Mouse (Mus musculus): Measurements from ENCODE around the gene Adgrb3. TPM values are rescaled to one million over a fixed set of nuclear protein-coding genes. Genes with fewer than 3 reads are reported as not detected.

The Adgrb3 gene
- polyA plus RNA-seq, 1 experiment from 2014 or later = 2.4 TPM

DNA sequence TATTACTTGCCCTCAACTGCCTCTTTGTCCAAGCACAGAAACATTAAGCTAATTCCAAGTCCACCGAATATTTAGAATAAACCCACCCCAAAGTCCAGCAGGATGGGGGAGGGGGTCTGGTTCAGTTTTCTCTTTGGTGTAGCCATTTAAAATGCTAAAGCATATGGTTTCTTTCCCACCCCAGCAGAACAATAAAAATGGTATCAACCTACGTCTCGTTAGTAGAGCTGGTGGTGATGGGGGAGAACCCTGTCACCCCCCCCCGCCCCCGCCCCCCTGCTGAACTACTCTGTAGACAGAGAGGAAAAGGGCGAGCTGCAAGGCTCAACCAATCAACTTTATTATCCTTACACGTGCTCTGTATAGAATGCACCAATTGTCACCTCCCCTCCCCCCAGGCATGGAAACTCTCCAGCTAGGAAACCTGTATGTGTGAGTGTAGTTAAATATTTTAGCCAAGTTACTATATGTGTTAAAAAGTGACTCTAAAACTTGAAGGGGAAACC is 600.2 kb downstream of the Adgrb3 start:
- WGBS = 38% methylated on average over 7 of the region's 7 CpGs
- Histone ChIP-seq H3K9me3 (replicated peaks) (no peaks in the 10 kb centered on the region), H3K27me3 (no peaks in the 10 kb centered on the region), H3K4me2 (replicated peaks) (no peak overlapping the region), H3K4me1 (peaks cover 5% of the 10 kb centered on the region; the same call in 1 of the 2 replicates), H3K4me3 (replicated peaks) (no peak overlapping the region), H3K27ac (replicated peaks) (no peak overlapping the region), H3K36me3 (no peaks in the 10 kb centered on the region), H3K9ac (no peak overlapping the region)
- ATAC-seq (ENCODE audit: insufficient number of reproducible peaks, low FRiP score, low TSS enrichment, low read depth) = no peak

DNA sequence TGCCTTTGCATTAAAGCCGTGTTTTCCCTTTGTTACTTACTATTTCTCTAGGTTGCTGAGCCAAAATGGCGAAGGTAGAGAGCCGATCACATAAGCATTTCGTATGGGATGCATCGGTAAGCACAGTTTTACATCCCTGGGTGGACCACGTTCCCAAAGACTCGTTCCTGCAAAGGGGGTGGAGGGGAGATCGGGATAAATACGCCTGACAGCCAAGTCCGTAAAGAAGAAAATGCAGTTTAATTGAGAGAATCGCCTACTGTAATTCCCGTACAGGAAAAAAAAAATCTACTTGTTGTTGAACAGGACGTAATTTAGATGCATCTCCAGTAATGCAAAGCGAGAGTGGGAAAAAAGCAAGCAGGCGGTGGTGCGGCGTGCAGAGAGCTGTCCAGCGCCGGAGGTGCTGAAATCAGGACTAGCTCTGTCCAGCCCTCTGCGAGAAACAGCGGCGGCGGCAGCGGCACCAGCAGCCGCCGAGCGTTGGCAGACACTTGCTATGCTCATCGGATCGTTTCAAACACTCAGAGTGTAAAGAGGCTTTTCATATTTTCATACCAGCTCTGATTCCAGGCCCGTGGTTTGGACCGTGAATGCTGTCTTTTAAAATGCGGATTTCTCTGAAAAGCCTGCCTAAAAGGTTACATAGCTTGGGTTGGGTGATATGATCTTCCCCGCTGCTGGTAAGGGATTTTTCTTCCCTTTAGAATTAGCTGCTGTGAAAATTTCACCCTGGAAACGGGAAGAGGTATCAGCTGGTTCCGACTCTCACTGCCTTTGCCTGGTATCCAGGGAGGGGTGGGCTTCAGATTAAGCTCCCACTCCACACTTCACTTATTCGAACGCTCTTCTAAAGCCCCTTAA is 600.9 kb downstream of the Adgrb3 start:
- no peak; the same call in 1 of the 2 replicates for ATAC-seq (ENCODE audit: insufficient number of reproducible peaks, low FRiP score, low TSS enrichment, low read depth)
- WGBS = 6% methylated on average over 37 of the region's 37 CpGs
- Histone ChIP-seq H3K36me3 (no peaks in the 10 kb centered on the region), H3K9ac (no peak overlapping the region), H3K9me3 (replicated peaks) (no peaks in the 10 kb centered on the region), H3K4me2 (replicated peaks) (peak overlapping the region; percentile 42), H3K27me3 (no peaks in the 10 kb centered on the region), H3K4me3 (replicated peaks) (peak overlapping the region; percentile 20), H3K4me1 (peaks cover 5% of the 10 kb centered on the region; the same call in 1 of the 2 replicates), H3K27ac (replicated peaks) (no peak overlapping the region)

DNA sequence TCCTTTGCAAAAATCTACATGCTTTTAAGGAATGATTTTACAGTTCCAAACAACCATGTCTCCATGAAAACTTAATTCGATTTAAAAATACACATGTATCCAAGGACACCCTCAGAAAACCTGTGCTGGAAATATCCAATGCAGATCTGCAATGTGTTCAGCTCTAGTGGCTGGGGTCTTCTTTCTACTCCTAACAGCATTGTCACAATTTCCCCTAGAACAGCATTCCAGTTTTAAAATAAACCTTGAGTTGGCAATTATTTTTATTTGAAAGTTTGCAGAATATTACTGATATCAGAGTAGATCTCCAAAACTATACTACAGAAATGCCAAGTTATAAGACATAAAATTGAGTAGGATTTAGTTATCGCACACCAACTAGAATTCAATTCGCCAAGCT is 601.6 kb downstream of the Adgrb3 start:
- H3K4me2 ChIP-seq (replicated peaks) = no peak overlapping the region
- H3K4me1 ChIP-seq = peaks cover 5% of the 10 kb centered on the region; the same call in 1 of the 2 replicates
- no peak overlapping the region for H3K9ac ChIP-seq
- H3K27me3 ChIP-seq = no peaks in the 10 kb centered on the region
- no peaks in the 10 kb centered on the region for H3K9me3 ChIP-seq (replicated peaks)
- no peak overlapping the region for H3K4me3 ChIP-seq (replicated peaks)
- no peak overlapping the region for H3K27ac ChIP-seq (replicated peaks)
- 49% methylated on average over 3 of the region's 3 CpGs for WGBS
- ATAC-seq (ENCODE audit: insufficient number of reproducible peaks, low FRiP score, low TSS enrichment, low read depth) = no peak
- no peaks in the 10 kb centered on the region for H3K36me3 ChIP-seq

DNA sequence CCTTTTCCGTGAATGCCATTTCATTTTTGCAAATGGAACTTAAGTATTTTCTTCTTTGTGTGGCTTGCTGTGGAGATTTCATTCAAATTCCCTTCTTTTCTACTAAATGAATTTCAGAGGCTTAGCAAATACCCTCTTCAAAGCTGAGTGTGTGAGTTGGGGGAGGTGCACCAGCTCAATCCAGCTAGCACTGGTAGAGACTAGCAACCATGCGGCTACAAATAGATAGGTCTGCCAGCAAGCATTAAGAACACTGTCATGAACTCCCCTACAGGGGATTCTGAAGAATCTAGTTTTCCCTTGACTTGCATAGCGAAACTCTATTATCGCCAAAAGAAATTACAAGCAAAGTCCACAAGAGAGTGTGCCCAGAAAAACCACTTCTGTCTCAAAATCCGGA is 624.9 kb downstream of the Adgrb3 start:
- Histone ChIP-seq H3K27ac (replicated peaks) (no peak overlapping the region), H3K36me3 (no peaks in the 10 kb centered on the region), H3K9me3 (replicated peaks) (no peaks in the 10 kb centered on the region), H3K4me2 (replicated peaks) (no peak overlapping the region), H3K27me3 (no peaks in the 10 kb centered on the region), H3K4me3 (replicated peaks) (no peak overlapping the region), H3K4me1 (no peaks in the 10 kb centered on the region), H3K9ac (no peak overlapping the region)
- 42% methylated on average over 5 of the region's 5 CpGs for WGBS
- no peak for ATAC-seq (ENCODE audit: insufficient number of reproducible peaks, low FRiP score, low TSS enrichment, low read depth)

DNA sequence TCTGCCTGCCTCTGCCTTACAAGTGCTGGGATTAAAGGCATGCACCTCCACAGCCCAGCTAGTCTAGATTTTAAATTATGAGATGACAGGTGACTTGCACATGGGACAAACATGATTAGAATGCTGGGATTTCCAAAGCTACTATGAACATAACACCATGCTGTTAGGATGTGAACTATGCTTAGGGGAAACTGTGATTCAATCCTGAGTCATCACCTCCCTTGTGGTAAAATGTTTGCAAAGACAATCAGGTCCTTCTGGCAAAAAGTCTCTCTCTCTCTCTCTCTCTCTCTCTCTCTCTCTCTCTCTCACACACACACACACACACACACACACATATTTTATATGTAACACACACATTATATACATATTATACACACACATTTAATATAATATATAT is 630.1 kb downstream of the Adgrb3 start:
- no peak overlapping the region for H3K4me3 ChIP-seq (replicated peaks)
- no peak for ATAC-seq (ENCODE audit: insufficient number of reproducible peaks, low FRiP score, low TSS enrichment, low read depth)
- H3K27ac ChIP-seq (replicated peaks) = no peak overlapping the region
- H3K36me3 ChIP-seq = no peaks in the 10 kb centered on the region
- H3K27me3 ChIP-seq = no peaks in the 10 kb centered on the region
- H3K4me1 ChIP-seq = no peaks in the 10 kb centered on the region
- H3K9ac ChIP-seq = no peak overlapping the region
- no peaks in the 10 kb centered on the region for H3K9me3 ChIP-seq (replicated peaks)
- H3K4me2 ChIP-seq (replicated peaks) = no peak overlapping the region

DNA sequence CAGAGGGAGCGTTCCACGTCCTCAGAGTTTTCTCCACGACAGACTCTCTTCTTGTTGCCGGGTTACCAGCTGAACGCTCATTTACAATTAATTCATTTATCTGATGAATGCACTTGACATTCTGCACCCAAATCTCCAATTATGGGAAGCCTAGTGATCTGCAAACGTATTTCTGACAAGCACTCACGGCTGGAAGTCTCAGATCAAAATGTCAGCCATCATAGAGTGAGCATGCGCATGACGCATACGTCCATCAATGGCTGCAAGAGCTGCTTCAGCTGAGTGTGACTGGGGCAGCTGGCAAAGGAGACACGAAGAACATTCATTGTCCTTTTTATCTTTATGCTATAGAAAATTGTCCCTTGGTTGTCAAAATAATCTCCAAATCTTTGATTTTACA is 637.5 kb downstream of the Adgrb3 start:
- Histone ChIP-seq H3K27ac (replicated peaks) (no peak overlapping the region), H3K4me1 (no peaks in the 10 kb centered on the region), H3K9ac (no peak overlapping the region), H3K4me3 (replicated peaks) (no peak overlapping the region), H3K36me3 (no peaks in the 10 kb centered on the region), H3K27me3 (no peaks in the 10 kb centered on the region), H3K4me2 (replicated peaks) (no peak overlapping the region), H3K9me3 (replicated peaks) (no peaks in the 10 kb centered on the region)
- no peak for ATAC-seq (ENCODE audit: insufficient number of reproducible peaks, low FRiP score, low TSS enrichment, low read depth)
- 80% methylated on average over 11 of the region's 11 CpGs for WGBS

DNA sequence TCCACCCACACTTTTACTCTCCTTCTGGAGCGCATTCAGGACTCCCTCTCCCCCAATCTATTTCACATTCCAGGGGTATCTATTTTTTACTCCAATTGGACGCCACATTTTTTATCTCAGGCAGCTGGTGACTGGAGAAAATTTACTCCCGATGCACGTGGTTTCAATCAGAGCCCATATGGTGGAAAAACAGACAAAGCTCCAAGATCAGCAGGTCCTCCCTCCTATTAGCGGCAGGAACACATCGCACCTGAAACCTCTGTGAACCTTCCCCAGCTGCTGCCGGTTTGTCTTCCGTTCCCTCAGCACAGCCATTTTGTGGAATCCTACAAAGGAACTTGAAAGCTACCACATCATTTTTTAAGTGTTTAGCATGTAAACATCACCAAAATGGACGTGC is 640.2 kb downstream of the Adgrb3 start:
- no peak overlapping the region for H3K27ac ChIP-seq (replicated peaks)
- no peaks in the 10 kb centered on the region for H3K36me3 ChIP-seq
- WGBS = 27% methylated on average over 9 of the region's 9 CpGs
- no peak overlapping the region for H3K4me3 ChIP-seq (replicated peaks)
- H3K27me3 ChIP-seq = no peaks in the 10 kb centered on the region
- ATAC-seq (ENCODE audit: insufficient number of reproducible peaks, low FRiP score, low TSS enrichment, low read depth) = no peak
- H3K4me2 ChIP-seq (replicated peaks) = no peak overlapping the region
- H3K9me3 ChIP-seq (replicated peaks) = no peaks in the 10 kb centered on the region
- no peak overlapping the region for H3K9ac ChIP-seq
- no peaks in the 10 kb centered on the region for H3K4me1 ChIP-seq

DNA sequence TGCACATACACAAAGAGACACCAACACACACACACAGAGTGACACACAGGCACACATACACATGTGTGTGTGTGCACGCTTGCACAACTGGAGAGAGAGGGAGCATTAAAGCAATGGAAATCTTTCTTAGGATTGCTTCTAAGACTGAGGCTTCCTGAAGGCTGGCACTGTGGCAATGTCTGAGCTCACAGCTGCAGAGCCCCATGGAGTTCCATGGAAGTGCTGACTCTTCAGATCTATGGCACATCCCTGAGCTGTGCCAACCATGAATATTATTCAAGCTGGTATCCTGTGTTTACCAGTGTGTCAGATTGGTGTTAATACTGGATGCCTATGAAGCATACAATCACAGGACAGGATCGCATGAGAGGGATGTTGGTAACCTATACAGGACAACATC is 643.6 kb downstream of the Adgrb3 start:
- Histone ChIP-seq H3K36me3 (no peaks in the 10 kb centered on the region), H3K9ac (no peak overlapping the region), H3K4me3 (replicated peaks) (no peak overlapping the region), H3K27me3 (no peaks in the 10 kb centered on the region), H3K4me1 (no peaks in the 10 kb centered on the region), H3K4me2 (replicated peaks) (no peak overlapping the region), H3K27ac (replicated peaks) (no peak overlapping the region), H3K9me3 (replicated peaks) (no peaks in the 10 kb centered on the region)
- WGBS = 89% methylated on average over 2 of the region's 2 CpGs
- ATAC-seq (ENCODE audit: insufficient number of reproducible peaks, low FRiP score, low TSS enrichment, low read depth) = no peak

DNA sequence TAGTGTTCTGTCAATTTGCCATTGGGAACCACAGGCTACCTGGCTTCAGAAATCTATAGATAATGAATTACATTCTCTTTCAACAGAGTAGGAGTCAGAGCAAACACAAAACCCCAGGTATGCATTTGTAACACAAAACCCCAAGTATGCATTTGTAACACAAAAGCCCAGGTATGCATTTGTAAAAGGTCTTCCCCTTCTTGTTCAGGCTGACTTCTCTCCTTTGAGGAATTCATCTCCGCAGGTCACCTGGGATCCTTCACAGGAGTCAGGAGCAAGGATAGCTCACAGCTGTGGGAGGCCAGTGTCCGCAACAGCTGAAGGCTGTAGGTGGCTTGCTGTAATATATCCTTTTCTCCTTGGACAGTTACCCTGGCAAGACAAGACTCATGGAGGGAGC is 647.6 kb downstream of the Adgrb3 start:
- H3K4me3 ChIP-seq (replicated peaks) = no peak overlapping the region
- 73% methylated on average over 2 of the region's 2 CpGs for WGBS
- H3K4me2 ChIP-seq (replicated peaks) = no peak overlapping the region
- no peaks in the 10 kb centered on the region for H3K4me1 ChIP-seq
- H3K36me3 ChIP-seq = no peaks in the 10 kb centered on the region
- no peak for ATAC-seq (ENCODE audit: insufficient number of reproducible peaks, low FRiP score, low TSS enrichment, low read depth)
- H3K9me3 ChIP-seq (replicated peaks) = no peaks in the 10 kb centered on the region
- no peak overlapping the region for H3K9ac ChIP-seq
- no peaks in the 10 kb centered on the region for H3K27me3 ChIP-seq
- H3K27ac ChIP-seq (replicated peaks) = no peak overlapping the region

DNA sequence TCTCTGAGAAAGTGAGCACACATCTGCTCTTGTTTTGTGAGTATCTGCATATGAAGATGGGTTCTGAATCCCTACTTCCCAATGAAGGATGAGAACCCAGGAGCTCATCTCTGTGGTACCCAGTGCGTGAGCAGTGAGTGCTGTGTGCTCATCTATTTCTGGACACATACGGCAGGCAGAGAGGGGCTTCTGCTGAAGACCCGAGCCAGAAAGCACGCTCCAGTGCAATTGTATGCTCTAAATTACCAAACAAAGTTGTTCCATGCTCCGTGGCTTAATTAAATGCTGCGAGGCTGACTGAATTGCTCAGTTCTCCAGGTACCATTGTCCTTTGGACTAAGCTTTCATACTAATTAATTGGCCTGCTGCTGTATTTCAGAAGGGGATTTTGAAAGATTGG is 648.9 kb downstream of the Adgrb3 start:
- 48% methylated on average over 6 of the region's 6 CpGs for WGBS
- Histone ChIP-seq H3K9me3 (replicated peaks) (no peaks in the 10 kb centered on the region), H3K36me3 (no peaks in the 10 kb centered on the region), H3K27me3 (no peaks in the 10 kb centered on the region), H3K9ac (no peak overlapping the region), H3K4me3 (replicated peaks) (no peak overlapping the region), H3K4me2 (replicated peaks) (no peak overlapping the region), H3K4me1 (no peaks in the 10 kb centered on the region), H3K27ac (replicated peaks) (no peak overlapping the region)
- no peak for ATAC-seq (ENCODE audit: insufficient number of reproducible peaks, low FRiP score, low TSS enrichment, low read depth)

DNA sequence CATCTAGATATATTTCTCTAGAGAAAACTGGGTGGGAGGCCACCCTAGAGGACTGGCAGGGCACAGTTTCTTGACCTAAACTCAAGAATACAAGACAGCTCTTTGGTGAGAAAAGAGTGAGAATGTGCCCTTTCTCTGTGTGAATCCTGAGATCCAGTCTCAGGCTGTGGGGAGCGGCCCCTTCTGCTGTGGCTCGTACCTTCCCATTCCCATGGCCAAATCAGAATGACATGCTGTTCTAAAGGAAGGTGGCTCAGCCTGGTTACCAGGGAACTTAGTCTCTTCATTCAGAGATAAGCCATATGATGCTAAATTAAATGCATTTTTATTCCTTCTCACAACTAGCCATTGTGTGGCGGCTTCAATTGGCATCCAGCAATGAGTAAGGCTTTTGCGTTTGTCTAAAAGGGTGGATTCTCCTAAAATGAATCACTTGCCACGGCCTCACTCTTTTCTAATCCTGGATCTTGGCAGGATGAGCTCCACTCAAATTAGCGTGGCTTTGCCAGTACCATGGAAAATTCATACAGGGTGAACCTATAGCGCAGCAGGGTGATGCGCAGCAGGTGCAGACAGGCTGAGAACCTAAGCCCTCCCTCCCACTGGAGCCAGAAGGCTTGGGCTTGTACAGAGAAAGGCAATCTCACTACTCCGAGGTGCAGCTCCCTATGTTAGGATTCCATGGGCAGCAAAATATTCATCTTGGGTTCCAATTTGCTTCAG is 649.5 kb downstream of the Adgrb3 start:
- H3K27ac ChIP-seq (replicated peaks) = no peak overlapping the region
- WGBS = 57% methylated on average over 9 of the region's 9 CpGs
- ATAC-seq (ENCODE audit: insufficient number of reproducible peaks, low FRiP score, low TSS enrichment, low read depth) = no peak
- no peak overlapping the region for H3K9ac ChIP-seq
- H3K9me3 ChIP-seq (replicated peaks) = no peaks in the 10 kb centered on the region
- no peaks in the 10 kb centered on the region for H3K27me3 ChIP-seq
- no peaks in the 10 kb centered on the region for H3K4me1 ChIP-seq
- H3K36me3 ChIP-seq = no peaks in the 10 kb centered on the region
- H3K4me2 ChIP-seq (replicated peaks) = no peak overlapping the region
- no peak overlapping the region for H3K4me3 ChIP-seq (replicated peaks)
